Mouse (Mus musculus): ENCODE data around the gene Smarcb1. TPM values are rescaled to one million over a fixed set of nuclear protein-coding genes. Genes with fewer than 3 reads are reported as not detected.
A peak's percentile ranks its signal among the peaks of the same experiment; 100 is the strongest.

Gene Smarcb1
- polyA plus RNA-seq, 1 experiment from 2014 or later, result 114 TPM

DNA sequence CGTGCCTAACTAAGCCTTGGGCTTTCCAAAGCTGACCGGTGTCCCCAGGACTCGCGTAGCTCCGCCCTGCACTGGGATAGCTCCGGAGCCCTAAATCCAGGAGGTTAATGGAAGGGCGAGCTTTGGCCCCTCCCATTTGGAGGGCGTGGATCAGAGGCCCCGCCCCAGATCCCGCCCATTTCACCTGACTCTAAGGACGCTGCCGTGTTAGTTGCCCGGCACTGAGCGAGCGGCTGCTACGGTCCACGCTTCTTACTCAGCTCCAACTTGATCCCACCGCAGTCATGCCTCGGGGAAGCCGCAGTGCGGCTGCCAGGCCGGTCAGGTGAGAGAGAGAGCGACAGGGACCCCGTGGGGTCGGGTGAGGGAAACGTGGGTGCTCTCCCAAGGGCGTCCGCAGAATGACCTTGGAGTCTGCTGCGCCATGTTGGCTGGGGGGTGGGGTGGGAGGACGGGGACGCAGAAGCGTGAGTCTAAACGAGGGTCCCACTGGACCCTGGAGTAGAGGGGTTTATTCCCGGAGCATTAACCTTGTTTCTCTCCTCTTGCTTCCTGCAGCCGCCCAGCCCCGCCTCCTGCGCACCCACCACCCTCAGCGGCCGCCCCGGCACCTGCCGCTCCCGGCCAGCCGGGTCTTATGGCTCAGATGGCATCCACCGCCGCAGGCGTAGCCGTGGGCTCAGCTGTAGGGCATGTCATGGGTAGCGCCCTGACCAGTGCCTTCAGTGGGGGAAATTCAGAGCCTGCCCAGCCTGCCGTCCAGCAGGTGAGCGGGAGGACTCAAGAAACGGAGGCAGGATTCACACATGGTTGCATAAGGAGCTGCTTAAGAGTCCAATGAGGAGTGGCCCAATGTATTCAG lies 14.5 kb upstream of the Smarcb1 start, which contains the start of gene Mmp11:
Gene Mmp11, minus strand, starts transcription at position 817 of the 862 bp plus-strand sequence.
- WGBS, result 2% methylated on average over 51 of the region's 51 CpGs
- Histone ChIP-seq H3K9ac (ENCODE audit: low read length) (peak within 1 kb of the TSS; percentile 84), H3K27me3 (ENCODE audit: control insufficient read depth, insufficient read depth, low read length) (peaks cover 4% of the 10 kb centered on the region), H3K9me3 (replicated peaks; ENCODE audit: control insufficient read depth, low read length) (no peaks in the 10 kb centered on the region), H3K4me1 (ENCODE audit: control insufficient read depth, insufficient read depth, low read length) (peaks cover 27% of the 10 kb centered on the region), H3K4me2 (ENCODE audit: low read depth, low read length) (peak within 1 kb of the TSS; percentile 80), H3K36me3 (ENCODE audit: control insufficient read depth, insufficient read depth) (no peaks in the 10 kb centered on the region), H3K27ac (ENCODE audit: low read length) (peak within 1 kb of the TSS; percentile 87), H3K4me3 (ENCODE audit: low read length) (peak within 1 kb of the TSS; percentile 60)
- peak; percentile 84 for ATAC-seq (replicated peaks; ENCODE audit: extremely low read depth, insufficient read depth, low FRiP score)

DNA sequence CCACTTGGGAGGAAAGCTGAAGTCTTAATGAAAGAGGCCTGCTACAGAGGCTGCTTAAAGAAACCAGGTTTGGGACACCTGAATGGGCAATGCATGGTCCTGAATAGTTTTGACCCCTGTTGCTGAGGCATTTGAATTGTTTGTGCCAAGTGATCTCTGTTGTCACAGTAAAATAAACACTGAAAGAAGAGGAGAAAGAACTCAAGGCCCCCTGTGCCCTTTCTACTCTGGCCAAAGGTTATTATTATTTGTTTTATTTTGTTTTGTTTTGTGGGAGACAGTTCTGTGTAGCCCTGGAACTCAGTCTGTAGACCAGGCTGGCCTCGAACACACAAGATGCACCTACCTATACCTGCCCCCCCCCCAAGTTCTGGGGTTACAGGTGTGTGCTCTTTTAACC lies 13.6 kb upstream of the Smarcb1 start:
- H3K9me3 ChIP-seq (replicated peaks; ENCODE audit: control insufficient read depth, low read length), result no peaks in the 10 kb centered on the region
- H3K4me2 ChIP-seq (ENCODE audit: low read depth, low read length), result peak overlapping the region; percentile 80
- H3K4me3 ChIP-seq (ENCODE audit: low read length), result no peak overlapping the region
- 71% methylated on average over 1 of the region's 1 CpGs for WGBS
- H3K4me1 ChIP-seq (ENCODE audit: control insufficient read depth, insufficient read depth, low read length), result peaks cover 36% of the 10 kb centered on the region
- ATAC-seq (replicated peaks; ENCODE audit: extremely low read depth, insufficient read depth, low FRiP score), result no peak
- H3K9ac ChIP-seq (ENCODE audit: low read length), result peak overlapping the region; percentile 84; the same call in 1 of the 2 replicates
- peak overlapping the region; percentile 87; the same call in 1 of the 2 replicates for H3K27ac ChIP-seq (ENCODE audit: low read length)
- H3K27me3 ChIP-seq (ENCODE audit: control insufficient read depth, insufficient read depth, low read length), result peaks cover 4% of the 10 kb centered on the region
- H3K36me3 ChIP-seq (ENCODE audit: control insufficient read depth, insufficient read depth), result no peaks in the 10 kb centered on the region

DNA sequence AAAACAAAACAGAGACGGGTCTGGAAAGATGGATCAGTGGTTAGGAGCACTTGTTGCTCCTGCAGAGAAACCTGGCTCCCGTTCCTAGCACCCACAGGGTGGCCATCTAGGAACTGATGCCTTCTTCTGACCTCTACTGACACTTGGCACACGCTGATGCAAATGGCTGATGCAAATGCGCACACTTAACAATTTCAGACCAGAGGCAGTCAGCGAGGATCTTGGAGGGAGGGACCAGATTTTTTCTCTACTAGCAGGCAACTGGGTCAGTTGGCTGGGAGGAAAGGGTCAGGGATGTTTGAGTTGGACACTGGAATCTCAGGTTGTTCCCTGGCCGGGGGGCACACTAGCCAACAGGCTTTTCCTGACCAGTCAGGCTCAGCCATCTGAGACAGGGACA lies 11.5 kb upstream of the Smarcb1 start, which contains the start of gene Chchd10:
Gene Chchd10, plus strand, starts transcription at position 240 of the 400 bp plus-strand sequence.
- Histone ChIP-seq H3K4me2 (ENCODE audit: low read depth, low read length) (peak within 1 kb of the TSS; percentile 80), H3K27me3 (ENCODE audit: control insufficient read depth, insufficient read depth, low read length) (peaks cover 4% of the 10 kb centered on the region), H3K4me3 (ENCODE audit: low read length) (peak within 1 kb of the TSS; percentile 61), H3K4me1 (ENCODE audit: control insufficient read depth, insufficient read depth, low read length) (peaks cover 30% of the 10 kb centered on the region), H3K9ac (ENCODE audit: low read length) (peak within 1 kb of the TSS; percentile 80), H3K36me3 (ENCODE audit: control insufficient read depth, insufficient read depth) (no peaks in the 10 kb centered on the region; the same call in 1 of the 2 replicates), H3K27ac (ENCODE audit: low read length) (peak within 1 kb of the TSS; percentile 69), H3K9me3 (replicated peaks; ENCODE audit: control insufficient read depth, low read length) (no peaks in the 10 kb centered on the region)
- no peak for ATAC-seq (replicated peaks; ENCODE audit: extremely low read depth, insufficient read depth, low FRiP score)
- 49% methylated on average over 6 of the region's 6 CpGs for WGBS

DNA sequence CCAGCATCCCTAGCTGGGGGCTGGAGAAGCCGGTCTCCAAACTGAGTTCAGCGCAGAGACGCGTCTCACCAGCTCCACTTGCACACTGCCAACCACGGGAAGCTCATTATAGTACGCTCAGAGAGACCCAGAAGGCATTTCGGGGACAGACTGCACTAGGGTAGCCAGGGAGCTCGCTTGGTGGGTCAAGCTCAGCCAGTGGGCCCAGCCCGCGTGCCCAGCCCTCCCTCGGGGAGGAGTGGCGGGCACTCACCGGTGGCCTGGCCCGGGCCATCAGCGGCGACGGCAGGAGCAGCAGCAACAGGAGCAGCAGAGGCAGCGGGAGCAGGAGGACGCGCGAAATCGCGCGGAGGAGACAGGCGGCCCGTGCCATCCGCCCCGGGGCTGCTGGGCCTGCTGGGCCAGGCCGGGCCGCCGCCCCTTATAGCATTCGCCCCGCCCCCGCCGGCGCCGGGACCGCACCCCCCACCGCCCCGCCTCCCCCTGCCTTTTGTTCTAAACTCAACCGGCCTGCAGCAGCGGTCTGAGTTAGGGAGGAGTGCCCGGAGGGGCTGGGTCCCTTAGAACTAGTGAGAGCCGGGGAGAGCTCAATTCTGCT lies 10.8 kb upstream of the Smarcb1 start:
- under 1% methylated on average over 44 of the region's 44 CpGs for WGBS
- ATAC-seq (replicated peaks; ENCODE audit: extremely low read depth, insufficient read depth, low FRiP score), result peak; percentile 69
- no peaks in the 10 kb centered on the region; the same call in 1 of the 2 replicates for H3K36me3 ChIP-seq (ENCODE audit: control insufficient read depth, insufficient read depth)
- H3K27ac ChIP-seq (ENCODE audit: low read length), result peak overlapping the region; percentile 69
- H3K4me2 ChIP-seq (ENCODE audit: low read depth, low read length), result peak overlapping the region; percentile 80
- H3K4me3 ChIP-seq (ENCODE audit: low read length), result peak overlapping the region; percentile 61
- peaks cover 4% of the 10 kb centered on the region for H3K27me3 ChIP-seq (ENCODE audit: control insufficient read depth, insufficient read depth, low read length)
- peaks cover 27% of the 10 kb centered on the region for H3K4me1 ChIP-seq (ENCODE audit: control insufficient read depth, insufficient read depth, low read length)
- no peaks in the 10 kb centered on the region for H3K9me3 ChIP-seq (replicated peaks; ENCODE audit: control insufficient read depth, low read length)
- H3K9ac ChIP-seq (ENCODE audit: low read length), result peak overlapping the region; percentile 80

DNA sequence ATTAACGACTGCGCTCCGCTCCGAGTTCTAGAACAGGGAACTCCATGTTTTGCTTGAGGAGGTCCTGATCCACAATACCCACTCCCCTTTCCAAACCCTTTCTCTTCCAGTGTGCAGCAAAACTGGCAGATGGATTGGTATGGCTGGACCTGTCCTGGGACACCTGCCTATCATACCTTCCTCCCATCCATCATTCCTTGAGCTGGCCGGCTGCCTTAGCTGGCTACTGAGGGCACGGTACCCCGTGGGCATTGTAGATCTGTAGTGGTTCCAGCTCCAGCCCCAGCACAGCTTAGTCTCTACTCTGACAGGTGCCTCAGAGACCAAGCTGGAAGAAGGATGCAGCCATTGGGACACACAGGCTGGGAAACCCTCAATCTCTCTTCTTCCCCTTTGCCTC lies 9.9 kb upstream of the Smarcb1 start:
- H3K9me3 ChIP-seq (replicated peaks; ENCODE audit: control insufficient read depth, low read length), result no peaks in the 10 kb centered on the region
- no peak for ATAC-seq (replicated peaks; ENCODE audit: extremely low read depth, insufficient read depth, low FRiP score)
- H3K9ac ChIP-seq (ENCODE audit: low read length), result peak overlapping the region; percentile 4; the same call in 1 of the 2 replicates
- H3K36me3 ChIP-seq (ENCODE audit: control insufficient read depth, insufficient read depth), result no peaks in the 10 kb centered on the region; the same call in 1 of the 2 replicates
- H3K27ac ChIP-seq (ENCODE audit: low read length), result no peak overlapping the region
- peaks cover 4% of the 10 kb centered on the region for H3K27me3 ChIP-seq (ENCODE audit: control insufficient read depth, insufficient read depth, low read length)
- H3K4me3 ChIP-seq (ENCODE audit: low read length), result peak overlapping the region; percentile 61
- WGBS, result 32% methylated on average over 7 of the region's 7 CpGs
- H3K4me2 ChIP-seq (ENCODE audit: low read depth, low read length), result peak overlapping the region; percentile 80
- peaks cover 24% of the 10 kb centered on the region for H3K4me1 ChIP-seq (ENCODE audit: control insufficient read depth, insufficient read depth, low read length)

DNA sequence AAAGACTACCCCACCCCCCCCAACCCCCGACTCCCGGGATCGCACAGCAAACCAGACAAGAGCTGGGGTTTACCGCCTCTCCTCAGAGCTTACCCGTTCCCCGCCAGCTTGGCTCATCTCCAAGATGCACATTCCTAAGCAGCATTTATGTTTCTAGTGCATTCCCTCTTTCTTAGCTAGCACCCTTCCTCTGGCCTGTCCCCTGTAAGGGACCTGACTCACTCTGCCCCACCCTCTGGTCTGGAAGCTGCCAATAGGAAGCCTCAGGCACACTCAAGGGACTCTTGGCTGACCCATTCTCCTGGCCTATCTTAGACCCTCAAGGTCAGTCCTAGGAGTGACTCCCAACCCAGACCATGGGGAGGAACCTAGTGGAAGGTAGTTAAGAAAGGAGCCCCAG lies 8.9 kb upstream of the Smarcb1 start:
- no peak overlapping the region for H3K27ac ChIP-seq (ENCODE audit: low read length)
- no peak overlapping the region for H3K9ac ChIP-seq (ENCODE audit: low read length)
- peaks cover 4% of the 10 kb centered on the region for H3K27me3 ChIP-seq (ENCODE audit: control insufficient read depth, insufficient read depth, low read length)
- no peaks in the 10 kb centered on the region for H3K9me3 ChIP-seq (replicated peaks; ENCODE audit: control insufficient read depth, low read length)
- no peak for ATAC-seq (replicated peaks; ENCODE audit: extremely low read depth, insufficient read depth, low FRiP score)
- no peak overlapping the region for H3K4me3 ChIP-seq (ENCODE audit: low read length)
- H3K36me3 ChIP-seq (ENCODE audit: control insufficient read depth, insufficient read depth), result no peaks in the 10 kb centered on the region; the same call in 1 of the 2 replicates
- H3K4me1 ChIP-seq (ENCODE audit: control insufficient read depth, insufficient read depth, low read length), result peaks cover 23% of the 10 kb centered on the region
- WGBS, result 18% methylated on average over 6 of the region's 6 CpGs
- H3K4me2 ChIP-seq (ENCODE audit: low read depth, low read length), result peak overlapping the region; percentile 31

DNA sequence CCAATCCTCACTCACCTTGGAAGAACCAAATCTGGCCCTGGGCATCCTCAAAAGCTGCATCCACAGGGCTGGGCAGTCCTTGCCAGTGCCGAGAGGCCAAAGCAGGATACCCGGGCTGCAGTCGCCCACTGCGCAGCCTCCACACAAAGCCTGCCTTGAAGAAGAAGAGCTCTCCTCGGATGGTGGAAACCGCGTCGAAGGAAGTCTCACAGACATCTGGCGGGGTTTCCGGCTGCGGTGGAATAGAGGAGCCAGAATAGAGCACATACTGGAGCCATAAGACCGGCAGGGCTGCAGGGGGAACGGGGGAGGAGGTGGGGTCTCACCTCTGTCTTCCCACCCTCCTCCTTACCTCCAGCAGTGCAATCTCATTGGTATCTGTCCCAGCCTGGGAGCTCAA lies 5.0 kb upstream of the Smarcb1 start:
- Histone ChIP-seq H3K4me2 (ENCODE audit: low read depth, low read length) (no peak overlapping the region), H3K27me3 (ENCODE audit: control insufficient read depth, insufficient read depth, low read length) (peaks cover 3% of the 10 kb centered on the region)
- no peak for ATAC-seq (replicated peaks; ENCODE audit: extremely low read depth, insufficient read depth, low FRiP score)

DNA sequence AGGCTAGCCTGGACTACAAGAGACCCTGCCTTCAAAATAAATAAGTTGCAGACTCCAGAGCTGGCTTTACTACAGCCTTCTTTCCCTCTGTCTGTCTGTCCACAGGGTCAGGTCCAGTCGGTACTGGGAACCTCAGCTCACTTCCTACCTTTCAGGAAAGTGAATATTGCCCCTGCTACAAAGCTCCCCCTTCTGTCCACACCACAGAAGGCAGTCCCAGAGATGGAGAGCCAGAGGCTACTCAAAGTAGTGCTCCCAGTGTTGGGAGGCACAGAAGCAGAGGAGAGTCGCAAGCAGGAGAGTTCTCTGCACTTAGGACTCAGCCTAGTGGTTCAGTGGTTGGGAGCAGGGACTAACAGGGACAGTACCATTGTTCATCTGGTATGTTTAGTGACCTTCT lies 2.9 kb upstream of the Smarcb1 start:
- no peaks in the 10 kb centered on the region; the same call in 1 of the 2 replicates for H3K36me3 ChIP-seq (ENCODE audit: control insufficient read depth, insufficient read depth)
- H3K4me1 ChIP-seq (ENCODE audit: control insufficient read depth, insufficient read depth, low read length), result peaks cover 14% of the 10 kb centered on the region
- H3K27me3 ChIP-seq (ENCODE audit: control insufficient read depth, insufficient read depth, low read length), result no peaks in the 10 kb centered on the region
- H3K4me3 ChIP-seq (ENCODE audit: low read length), result no peak overlapping the region
- H3K4me2 ChIP-seq (ENCODE audit: low read depth, low read length), result no peak overlapping the region
- H3K9me3 ChIP-seq (replicated peaks; ENCODE audit: control insufficient read depth, low read length), result no peaks in the 10 kb centered on the region
- no peak overlapping the region for H3K27ac ChIP-seq (ENCODE audit: low read length)
- H3K9ac ChIP-seq (ENCODE audit: low read length), result no peak overlapping the region
- ATAC-seq (replicated peaks; ENCODE audit: extremely low read depth, insufficient read depth, low FRiP score), result no peak
- 65% methylated on average over 2 of the region's 2 CpGs for WGBS

More for the DNA sequence above, 5.0 kb upstream of the Smarcb1 start:
- H3K4me1 ChIP-seq (ENCODE audit: control insufficient read depth, insufficient read depth, low read length), result peaks cover 16% of the 10 kb centered on the region
- 64% methylated on average over 13 of the region's 13 CpGs for WGBS
- no peaks in the 10 kb centered on the region for H3K9me3 ChIP-seq (replicated peaks; ENCODE audit: control insufficient read depth, low read length)
- H3K36me3 ChIP-seq (ENCODE audit: control insufficient read depth, insufficient read depth), result no peaks in the 10 kb centered on the region; the same call in 1 of the 2 replicates
- H3K27ac ChIP-seq (ENCODE audit: low read length), result no peak overlapping the region
- no peak overlapping the region for H3K4me3 ChIP-seq (ENCODE audit: low read length)
- no peak overlapping the region for H3K9ac ChIP-seq (ENCODE audit: low read length)
